Mouse (Mus musculus): ENCODE results near the gene Foxe1. TPM values are rescaled to one million over a fixed set of nuclear protein-coding genes. Genes with fewer than 3 reads are reported as not detected.

The Foxe1 gene
- polyA plus RNA-seq, 1 experiment, result not detected

- TF ChIP-seq CTCF (conservative IDR thresholded peaks at IDR 0.05; ENCODE audit: insufficient read depth, insufficient read length, low read depth, low read length) (peak; percentile 94), POLR2A (IDR thresholded peaks at IDR 0.05; ENCODE audit: low read depth, low read length) (no peak)
- Histone ChIP-seq H3K4me3 (ENCODE audit: insufficient read depth, low read depth, low read length) (peak overlapping the region; percentile 20; the same call in 1 of the 2 replicates), H3K36me3 (ENCODE audit: control insufficient read depth, insufficient read depth, low read length) (no peaks in the 10 kb centered on the region; the same call in 1 of the 2 replicates), H3K4me1 (ENCODE audit: control insufficient read depth, insufficient read depth, low read length) (no peaks in the 10 kb centered on the region), H3K27me3 (replicated peaks; ENCODE audit: control insufficient read depth, insufficient read depth, low read length) (no peaks in the 10 kb centered on the region), H3K27ac (ENCODE audit: insufficient read depth, low read depth, low read length) (no peak overlapping the region)
- peak; percentile 93 for DNase-seq
- WGBS, result 20% methylated on average over 22 of the region's 22 CpGs
Measured at GRCm38 (mm10) chr4:46374869-46375368, 31.5 kb downstream of the Foxe1 start.

GRCm38 (mm10) chr4:46388556-46388955 lies 45.1 kb downstream of the Foxe1 start:
- H3K4me3 ChIP-seq (ENCODE audit: insufficient read depth, low read depth, low read length), result peak overlapping the region; percentile 80
- H3K27me3 ChIP-seq (replicated peaks; ENCODE audit: control insufficient read depth, insufficient read depth, low read length), result no peaks in the 10 kb centered on the region
- no peak for DNase-seq
- H3K27ac ChIP-seq (ENCODE audit: insufficient read depth, low read depth, low read length), result no peak overlapping the region
- no peaks in the 10 kb centered on the region; the same call in 1 of the 2 replicates for H3K36me3 ChIP-seq (ENCODE audit: control insufficient read depth, insufficient read depth, low read length)
- WGBS, result 9% methylated on average over 5 of the region's 5 CpGs
- TF ChIP-seq POLR2A (IDR thresholded peaks at IDR 0.05; ENCODE audit: low read depth, low read length) (no peak), CTCF (conservative IDR thresholded peaks at IDR 0.05; ENCODE audit: insufficient read depth, insufficient read length, low read depth, low read length) (no peak)
- no peaks in the 10 kb centered on the region for H3K4me1 ChIP-seq (ENCODE audit: control insufficient read depth, insufficient read depth, low read length)

GRCm38 (mm10) chr4:46389013-46389611 lies 45.7 kb downstream of the Foxe1 start, which contains the start of gene Trmo:
Trmo (minus strand) TSS chr4:46389437.
- no peak for TF ChIP-seq CTCF (conservative IDR thresholded peaks at IDR 0.05; ENCODE audit: insufficient read depth, insufficient read length, low read depth, low read length)
- TF ChIP-seq POLR2A (IDR thresholded peaks at IDR 0.05; ENCODE audit: low read depth, low read length), result peak; percentile 62
- peak; percentile 97 for DNase-seq
- Histone ChIP-seq H3K4me3 (ENCODE audit: insufficient read depth, low read depth, low read length) (peak within 1 kb of the TSS; percentile 80), H3K27ac (ENCODE audit: insufficient read depth, low read depth, low read length) (peak within 1 kb of the TSS; percentile 88), H3K27me3 (replicated peaks; ENCODE audit: control insufficient read depth, insufficient read depth, low read length) (no peaks in the 10 kb centered on the region), H3K36me3 (ENCODE audit: control insufficient read depth, insufficient read depth, low read length) (no peaks in the 10 kb centered on the region), H3K4me1 (ENCODE audit: control insufficient read depth, insufficient read depth, low read length) (no peaks in the 10 kb centered on the region)
- WGBS, result under 1% methylated on average over 56 of the region's 56 CpGs

- 2% methylated on average over 24 of the region's 24 CpGs for WGBS
- 0 out of 2 replicates have a peak, but pooled peaks have one; percentile 5 for TF ChIP-seq CTCF (conservative IDR thresholded peaks at IDR 0.05; ENCODE audit: insufficient read depth, insufficient read length, low read depth, low read length)
- TF ChIP-seq POLR2A (IDR thresholded peaks at IDR 0.05; ENCODE audit: low read depth, low read length), result no peak
- Histone ChIP-seq H3K27me3 (replicated peaks; ENCODE audit: control insufficient read depth, insufficient read depth, low read length) (no peaks in the 10 kb centered on the region), H3K36me3 (ENCODE audit: control insufficient read depth, insufficient read depth, low read length) (no peaks in the 10 kb centered on the region), H3K4me3 (ENCODE audit: insufficient read depth, low read depth, low read length) (peak overlapping the region; percentile 80), H3K27ac (ENCODE audit: insufficient read depth, low read depth, low read length) (peak overlapping the region; percentile 88), H3K4me1 (ENCODE audit: control insufficient read depth, insufficient read depth, low read length) (no peaks in the 10 kb centered on the region)
- peak; percentile 56 for DNase-seq
Measured at GRCm38 (mm10) chr4:46389612-46390341, 46.4 kb downstream of the Foxe1 start.

GRCm38 (mm10) chr4:46390390-46390970 lies 47.1 kb downstream of the Foxe1 start:
- Histone ChIP-seq H3K4me3 (ENCODE audit: insufficient read depth, low read depth, low read length) (no peak overlapping the region), H3K36me3 (ENCODE audit: control insufficient read depth, insufficient read depth, low read length) (no peaks in the 10 kb centered on the region), H3K27me3 (replicated peaks; ENCODE audit: control insufficient read depth, insufficient read depth, low read length) (no peaks in the 10 kb centered on the region), H3K27ac (ENCODE audit: insufficient read depth, low read depth, low read length) (no peak overlapping the region), H3K4me1 (ENCODE audit: control insufficient read depth, insufficient read depth, low read length) (no peaks in the 10 kb centered on the region)
- TF ChIP-seq CTCF (conservative IDR thresholded peaks at IDR 0.05; ENCODE audit: insufficient read depth, insufficient read length, low read depth, low read length) (peak; percentile 89), POLR2A (IDR thresholded peaks at IDR 0.05; ENCODE audit: low read depth, low read length) (no peak)
- peak; percentile 85 for DNase-seq
- WGBS, result 24% methylated on average over 9 of the region's 9 CpGs

- no peaks in the 10 kb centered on the region for H3K27me3 ChIP-seq (replicated peaks; ENCODE audit: control insufficient read depth, insufficient read depth, low read length)
- 88% methylated on average over 2 of the region's 2 CpGs for WGBS
- H3K4me3 ChIP-seq (ENCODE audit: insufficient read depth, low read depth, low read length), result no peak overlapping the region
- no peaks in the 10 kb centered on the region for H3K4me1 ChIP-seq (ENCODE audit: control insufficient read depth, insufficient read depth, low read length)
- no peak for DNase-seq
- TF ChIP-seq CTCF (conservative IDR thresholded peaks at IDR 0.05; ENCODE audit: insufficient read depth, insufficient read length, low read depth, low read length) (no peak), POLR2A (IDR thresholded peaks at IDR 0.05; ENCODE audit: low read depth, low read length) (no peak)
- H3K27ac ChIP-seq (ENCODE audit: insufficient read depth, low read depth, low read length), result no peak overlapping the region
- no peaks in the 10 kb centered on the region for H3K36me3 ChIP-seq (ENCODE audit: control insufficient read depth, insufficient read depth, low read length)
Measured at GRCm38 (mm10) chr4:46394388-46394787, 51.0 kb downstream of the Foxe1 start.

- Histone ChIP-seq H3K27me3 (replicated peaks; ENCODE audit: control insufficient read depth, insufficient read depth, low read length) (no peaks in the 10 kb centered on the region), H3K27ac (ENCODE audit: insufficient read depth, low read depth, low read length) (no peak overlapping the region), H3K4me3 (ENCODE audit: insufficient read depth, low read depth, low read length) (no peak overlapping the region), H3K4me1 (ENCODE audit: control insufficient read depth, insufficient read depth, low read length) (no peaks in the 10 kb centered on the region), H3K36me3 (ENCODE audit: control insufficient read depth, insufficient read depth, low read length) (no peaks in the 10 kb centered on the region)
- WGBS, result 32% methylated on average over 5 of the region's 5 CpGs
- no peak for TF ChIP-seq CTCF (conservative IDR thresholded peaks at IDR 0.05; ENCODE audit: insufficient read depth, insufficient read length, low read depth, low read length)
- TF ChIP-seq POLR2A (IDR thresholded peaks at IDR 0.05; ENCODE audit: low read depth, low read length), result no peak
- no peak for DNase-seq
Measured at GRCm38 (mm10) chr4:46395736-46396135, 52.3 kb downstream of the Foxe1 start.

Other genes starting within 250 kb of the Foxe1 start
- gene Ncbp1, start 205.0 kb upstream of the Foxe1 start, polyA plus RNA-seq (2012; rRNA removed), result 17.6 and 18.8 TPM in 2 replicates
- gene Tstd2, start 204.9 kb upstream of the Foxe1 start, polyA plus RNA-seq (2012; rRNA removed), result 14.1 and 14.6 TPM in 2 replicates
- gene Xpa, start 147.3 kb upstream of the Foxe1 start, polyA plus RNA-seq (2012; rRNA removed), result 16.0 and 26.5 TPM in 2 replicates
- 6.1 and 7.0 TPM in 2 replicates for gene Trmo, start 45.8 kb downstream of the Foxe1 start, polyA plus RNA-seq (2012; rRNA removed)
- gene Hemgn, start 69.9 kb downstream of the Foxe1 start, polyA plus RNA-seq (2012; rRNA removed), result 0.03 and 0.04 TPM in 2 replicates
- 9.8 and 12.7 TPM in 2 replicates for gene Anp32b, start 107.3 kb downstream of the Foxe1 start, polyA plus RNA-seq (2012; rRNA removed)
- gene Nans, start 145.6 kb downstream of the Foxe1 start, polyA plus RNA-seq (2012; rRNA removed), result 10.8 and 13.8 TPM in 2 replicates
- 2.3 and 2.6 TPM in 2 replicates for gene Trim14, start 192.5 kb downstream of the Foxe1 start, polyA plus RNA-seq (2012; rRNA removed)

Measured in kidney, adult 2 months (tissue).